Mouse (Mus musculus) embryonic facial prominence, embryonic 14.5 days (tissue): ENCODE measurements around the gene Rnf212b. TPM values are rescaled to one million over a fixed set of nuclear protein-coding genes. Genes with fewer than 3 reads are reported as not detected.

ENCODE experiments used
- ATAC-seq: fragments of 200-750 bp; cut with Nextera tagmentation; 2 replicates; pipeline ENCODE4 v1.8.0; 2017; ENCODE audit warnings: low read depth, moderate number of reproducible peaks, moderate TSS enrichment
- DNase-seq: peaks from one replicate; pipeline ENCODE4 v3.0.0-alpha.2; 2015; ENCODE audit warnings: low spot score
- H3K27ac ChIP-seq: fragments of 300-500 bp; sonication (generic); replicated peaks from 2 replicates; pipeline ENCODE4 v1.5.1; 2014; ENCODE audit warnings: low read depth, mild to moderate bottlenecking, low read length, moderate library complexity
- H3K27me3 ChIP-seq: fragments of 300-500 bp; sonication (generic); replicated peaks from 2 replicates; pipeline ENCODE4 v1.6.1; 2014; ENCODE audit warnings: low read length; ENCODE audit not compliant: control insufficient read depth, insufficient read depth
- H3K36me3 ChIP-seq: fragments of 300-500 bp; sonication (generic); 2 replicates; pipeline ENCODE4 v1.6.1; 2014; ENCODE audit warnings: low read length, mixed read lengths; ENCODE audit not compliant: control insufficient read depth, insufficient read depth
- H3K4me1 ChIP-seq: fragments of 300-500 bp; sonication (generic); 2 replicates; pipeline ENCODE4 v1.6.1; 2014; ENCODE audit warnings: antibody characterized with exemption, low read length; ENCODE audit not compliant: control insufficient read depth, insufficient read depth
- H3K4me2 ChIP-seq: fragments of 300-500 bp; sonication (generic); 2 replicates; pipeline ENCODE4 v1.6.1; 2014; ENCODE audit warnings: low read depth, mild to moderate bottlenecking, low read length, moderate library complexity, mixed read lengths
- H3K4me3 ChIP-seq: fragments of 300-500 bp; sonication (generic); 2 replicates; pipeline ENCODE4 v1.5.1; 2014; ENCODE audit warnings: low read depth, mild to moderate bottlenecking, low read length
- H3K9ac ChIP-seq: fragments of 300-500 bp; sonication (generic); 2 replicates; pipeline ENCODE4 v1.6.1; 2014; ENCODE audit warnings: low read depth, mild to moderate bottlenecking, low read length, moderate library complexity, mixed read lengths
- H3K9me3 ChIP-seq: fragments of 300-500 bp; sonication (generic); 2 replicates; pipeline ENCODE4 v1.6.1; 2016; ENCODE audit warnings: low read length; ENCODE audit not compliant: control insufficient read depth
- WGBS: fragments of 180-500 bp; shearing (Covaris S2); extraction: QIAGEN DNeasy Blood & Tissue Kit; methylation state at CpG from one replicate; pipeline ENCODE4 v1.1.7; 2014; 5-methylcytosine and 5-hydroxymethylcytosine counted together
- polyA plus RNA-seq: library from polyadenylated mRNA; unstranded; fragments of >200 nt; fragmentation: Nextera tagmentation; extraction: Ambion mirVana; gene quantifications from 2 replicates; pipeline ENCODE4 v1.2.1, GENCODE M21; 2014

Rnf212b gene
- polyA plus RNA-seq, 1 experiment from 2014 or later, result not detected

GRCm38 (mm10) chr14:54870861-54871260 is 56.9 kb downstream of the Rnf212b start, which contains the start of gene Homez:
TSS of gene Homez (minus strand) at chr14:54870961.
- H3K4me1 ChIP-seq, result peaks cover 2% of the 10 kb centered on the region; the same call in 1 of the 2 replicates
- WGBS, result 91% methylated on average over 5 of the region's 5 CpGs
- H3K27ac ChIP-seq, result no peak within 1 kb of the TSS
- no peak for DNase-seq
- H3K9ac ChIP-seq, result no peak within 1 kb of the TSS
- no peak for ATAC-seq
- no peaks in the 10 kb centered on the region for H3K36me3 ChIP-seq
- H3K4me3 ChIP-seq, result no peak within 1 kb of the TSS
- H3K9me3 ChIP-seq, result no peaks in the 10 kb centered on the region
- peaks cover 7% of the 10 kb centered on the region for H3K27me3 ChIP-seq
- H3K4me2 ChIP-seq, result no peak within 1 kb of the TSS

GRCm38 (mm10) chr14:54874165-54874564 is 60.2 kb downstream of the Rnf212b start:
- Histone ChIP-seq H3K27me3 (peaks cover 28% of the 10 kb centered on the region), H3K27ac (no peak overlapping the region), H3K4me2 (no peak overlapping the region), H3K4me1 (peaks cover 5% of the 10 kb centered on the region; the same call in 1 of the 2 replicates), H3K4me3 (no peak overlapping the region), H3K9ac (no peak overlapping the region), H3K36me3 (no peaks in the 10 kb centered on the region), H3K9me3 (no peaks in the 10 kb centered on the region)
- DNase-seq (no peak), ATAC-seq (no peak)
- WGBS, result 85% methylated on average over 3 of the region's 3 CpGs

GRCm38 (mm10) chr14:54875844-54876538 is 62.0 kb downstream of the Rnf212b start:
- ATAC-seq, result peak; percentile 64
- H3K27ac ChIP-seq, result peak overlapping the region; percentile 75; the same call in 1 of the 2 replicates
- WGBS, result 2% methylated on average over 36 of the region's 36 CpGs

GRCm38 (mm10) chr14:54876539-54877047 is 62.7 kb downstream of the Rnf212b start:
- Histone ChIP-seq H3K4me1 (peaks cover 5% of the 10 kb centered on the region; the same call in 1 of the 2 replicates), H3K4me3 (peak overlapping the region; percentile 75), H3K9ac (peak overlapping the region; percentile 75), H3K27me3 (peaks cover 28% of the 10 kb centered on the region), H3K4me2 (peak overlapping the region; percentile 87), H3K27ac (peak overlapping the region; percentile 75), H3K9me3 (no peaks in the 10 kb centered on the region), H3K36me3 (no peaks in the 10 kb centered on the region)
- peak; percentile 94 for ATAC-seq
- DNase-seq, result peak; percentile 93
- 0% methylated on average over 30 of the region's 72 CpGs for WGBS

More at GRCm38 (mm10) chr14:54875844-54876538, 62.0 kb downstream of the Rnf212b start:
- Histone ChIP-seq H3K9me3 (no peaks in the 10 kb centered on the region), H3K4me1 (peaks cover 5% of the 10 kb centered on the region; the same call in 1 of the 2 replicates), H3K4me3 (peak overlapping the region; percentile 75), H3K27me3 (peaks cover 28% of the 10 kb centered on the region), H3K4me2 (peak overlapping the region; percentile 87), H3K9ac (peak overlapping the region; percentile 75), H3K36me3 (no peaks in the 10 kb centered on the region)
- DNase-seq, result peak; percentile 47

DNA sequence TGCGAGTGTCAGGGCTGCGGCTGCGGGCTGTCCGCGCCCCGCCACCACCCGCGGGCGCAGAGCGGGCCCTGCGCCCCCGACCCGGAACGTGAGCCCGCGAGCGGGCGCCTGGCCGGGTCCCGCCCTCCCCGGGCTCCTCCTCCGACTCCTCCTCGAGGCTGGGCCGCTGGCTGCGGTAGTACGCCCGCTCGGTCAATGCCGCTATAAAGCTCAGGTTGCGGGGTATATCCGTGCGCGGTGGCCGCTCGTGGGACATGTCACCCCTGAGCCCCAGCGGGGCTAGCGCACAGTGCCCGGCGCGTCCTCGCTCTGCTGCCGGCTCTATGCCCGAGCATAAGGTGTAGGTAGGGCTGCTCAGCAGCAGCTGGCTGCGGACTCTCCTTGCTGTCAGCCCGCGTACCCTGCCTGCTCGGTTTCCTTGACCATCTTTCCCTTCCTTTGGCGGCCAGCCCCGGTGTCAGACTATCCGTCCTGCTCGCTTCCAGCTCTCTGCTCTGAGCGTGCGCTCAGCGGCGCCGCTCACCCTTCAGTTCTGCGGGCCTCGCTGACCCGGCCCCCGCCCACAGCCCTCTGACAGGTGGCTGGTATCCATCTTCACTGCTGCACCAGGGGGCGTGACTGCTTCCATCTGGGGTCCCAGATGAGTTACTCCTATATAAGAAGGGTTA is 63.2 kb downstream of the Rnf212b start, which contains the start of gene Ppp1r3e:
Ppp1r3e (minus strand) TSS at position 503 of the 668 bp plus-strand sequence.
- DNase-seq (peak; percentile 67), ATAC-seq (peak; percentile 87)
- no peaks in the 10 kb centered on the region for H3K36me3 ChIP-seq
- H3K4me1 ChIP-seq, result peaks cover 5% of the 10 kb centered on the region; the same call in 1 of the 2 replicates
- peak within 1 kb of the TSS; percentile 87 for H3K4me2 ChIP-seq
- no peaks in the 10 kb centered on the region for H3K9me3 ChIP-seq
- H3K27me3 ChIP-seq, result peaks cover 28% of the 10 kb centered on the region
- WGBS, result 0% methylated on average over 37 of the region's 61 CpGs
- peak within 1 kb of the TSS; percentile 75 for H3K9ac ChIP-seq
- peak within 1 kb of the TSS; percentile 75 for H3K27ac ChIP-seq
- peak within 1 kb of the TSS; percentile 75 for H3K4me3 ChIP-seq

GRCm38 (mm10) chr14:54883154-54884021 is 69.4 kb downstream of the Rnf212b start, which contains the start of the genes Bcl2l2 and Gm20521:
TSS of gene Bcl2l2 (plus strand) at chr14:54883377.
TSS of gene Gm20521 (plus strand) at chr14:54883441.
- Histone ChIP-seq H3K4me3 (peak within 1 kb of the TSS; percentile 68), H3K27me3 (peaks cover 7% of the 10 kb centered on the region), H3K27ac (peak within 1 kb of the TSS; percentile 95), H3K4me2 (peak within 1 kb of the TSS; percentile 82), H3K4me1 (peaks cover 8% of the 10 kb centered on the region), H3K9ac (peak within 1 kb of the TSS; percentile 91), H3K36me3 (peaks cover 22% of the 10 kb centered on the region), H3K9me3 (no peaks in the 10 kb centered on the region)
- peak; percentile 92 for DNase-seq
- ATAC-seq, result peak; percentile 89
- WGBS, result under 1% methylated on average over 24 of the region's 27 CpGs

- H3K36me3 ChIP-seq, result peaks cover 22% of the 10 kb centered on the region
- H3K27me3 ChIP-seq, result no peaks in the 10 kb centered on the region
- ATAC-seq, result peak; percentile 23; the same call in 1 of the 2 replicates
- peaks cover 8% of the 10 kb centered on the region for H3K4me1 ChIP-seq
- H3K9ac ChIP-seq, result peak overlapping the region; percentile 91
- H3K4me2 ChIP-seq, result peak overlapping the region; percentile 82
- DNase-seq, result no peak
- 25% methylated on average over 21 of the region's 21 CpGs for WGBS
- peak overlapping the region; percentile 68 for H3K4me3 ChIP-seq
- peak overlapping the region; percentile 95 for H3K27ac ChIP-seq
- no peaks in the 10 kb centered on the region for H3K9me3 ChIP-seq
These were observed 70.2 kb downstream of the Rnf212b start for GRCm38 (mm10) chr14:54884022-54884712.
